Mouse (Mus musculus): ENCODE data around the gene Srp72.

Srp72 gene

DNA sequence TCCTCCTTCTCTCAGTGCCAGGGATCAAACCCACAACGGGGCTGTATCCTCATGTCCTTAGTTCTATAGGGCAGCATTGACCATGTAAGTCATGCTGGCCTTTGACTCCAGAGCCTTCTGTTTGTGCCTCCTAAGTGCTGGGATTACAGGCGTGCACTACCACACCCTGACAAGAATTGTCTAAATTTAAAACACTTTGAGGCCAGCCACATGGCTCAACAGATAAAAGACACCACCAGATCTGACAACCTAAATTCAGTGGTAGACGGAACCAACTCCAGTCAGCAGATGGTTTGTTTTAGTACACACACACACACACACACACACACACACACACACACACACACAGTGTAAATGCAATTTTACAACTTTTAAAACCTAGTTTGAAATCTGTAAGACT is 53.6 kb downstream of the Srp72 start:
- in situ Hi-C loops (cut with MboI; ENCODE audit: low pct_unique_long_range_greater_than_20kb in 1 of 2, low sequenced_read_pairs in 2 of 2, unreplicated experiment in 1 of 2), result loop anchor here in 1 of 2 experiments (25.0 kb wide), 1 partner anchor 184 kb away; the partner anchor contains the start of gene Spink2

DNA sequence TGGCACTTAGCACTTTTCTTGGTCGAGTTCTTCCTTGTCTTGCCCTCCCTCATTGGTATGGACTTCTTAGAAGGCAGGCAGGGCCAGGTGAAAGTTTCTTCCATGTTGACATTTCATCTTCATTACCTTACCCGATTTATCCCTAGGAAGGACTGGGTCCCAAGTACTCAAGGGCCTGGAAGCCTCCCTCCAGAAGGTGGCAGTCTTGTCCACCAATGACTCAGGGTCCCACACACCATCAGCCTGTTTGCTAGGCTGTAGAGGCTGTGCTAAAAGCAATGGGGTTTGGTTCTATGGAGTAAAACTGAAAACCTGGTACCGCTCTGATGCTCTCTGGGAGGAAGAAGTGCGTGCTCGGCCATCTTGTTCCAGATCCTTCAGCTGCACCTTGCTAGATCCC is 55.3 kb downstream of the Srp72 start:
- in situ Hi-C loops (cut with MboI; ENCODE audit: low pct_unique_long_range_greater_than_20kb in 1 of 2, low sequenced_read_pairs in 2 of 2, unreplicated experiment in 1 of 2), result loop anchor here in 1 of 2 experiments (25.0 kb wide), 1 partner anchor 183 kb away; the partner anchor contains the start of gene Spink2

DNA sequence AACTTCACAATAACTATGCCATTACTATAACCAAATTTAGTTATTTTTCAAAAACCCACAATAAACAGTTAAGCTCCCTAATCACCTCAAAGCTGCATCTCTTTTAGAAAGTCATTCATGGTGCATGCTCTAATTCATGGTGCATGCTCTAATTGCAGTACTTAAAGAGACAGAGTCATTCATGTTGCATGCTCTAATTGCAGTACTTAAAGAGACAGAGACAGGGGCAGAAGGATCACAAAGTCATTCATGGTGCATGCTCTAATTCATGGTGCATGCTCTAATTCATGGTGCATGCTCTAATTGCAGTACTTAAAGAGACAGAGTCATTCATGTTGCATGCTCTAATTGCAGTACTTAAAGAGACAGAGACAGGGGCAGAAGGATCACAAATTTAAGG is 60.6 kb downstream of the Srp72 start:
- in situ Hi-C loops (cut with MboI; ENCODE audit: low pct_unique_long_range_greater_than_20kb in 1 of 2, low sequenced_read_pairs in 2 of 2, unreplicated experiment in 1 of 2), result loop anchor here in 1 of 2 experiments (25.0 kb wide), 1 partner anchor 177 kb away; the partner anchor contains the start of gene Spink2

DNA sequence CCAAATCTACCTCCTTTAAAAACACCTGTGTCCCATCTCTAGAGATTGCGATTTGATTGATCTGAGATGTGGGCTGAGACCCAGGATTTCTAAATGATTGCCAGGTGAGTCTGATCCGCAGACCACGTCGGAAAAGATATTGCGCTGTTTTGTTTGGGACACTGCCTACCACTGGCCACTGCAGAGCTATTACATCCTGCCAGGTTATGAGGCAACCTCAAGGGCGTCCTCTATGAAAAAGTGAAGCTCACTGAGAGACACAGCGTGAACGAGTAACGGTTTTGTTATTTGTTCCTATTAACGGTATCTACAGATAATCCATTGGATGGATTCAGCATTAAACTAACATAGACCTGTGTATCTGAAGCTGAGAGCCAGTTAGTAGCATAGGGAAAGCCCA is 64.0 kb downstream of the Srp72 start:
- in situ Hi-C loops (cut with MboI; ENCODE audit: low pct_unique_long_range_greater_than_20kb in 1 of 2, low sequenced_read_pairs in 2 of 2, unreplicated experiment in 1 of 2), result loop anchor here in 1 of 2 experiments (25.0 kb wide), 1 partner anchor 174 kb away; the partner anchor contains the start of gene Spink2

DNA sequence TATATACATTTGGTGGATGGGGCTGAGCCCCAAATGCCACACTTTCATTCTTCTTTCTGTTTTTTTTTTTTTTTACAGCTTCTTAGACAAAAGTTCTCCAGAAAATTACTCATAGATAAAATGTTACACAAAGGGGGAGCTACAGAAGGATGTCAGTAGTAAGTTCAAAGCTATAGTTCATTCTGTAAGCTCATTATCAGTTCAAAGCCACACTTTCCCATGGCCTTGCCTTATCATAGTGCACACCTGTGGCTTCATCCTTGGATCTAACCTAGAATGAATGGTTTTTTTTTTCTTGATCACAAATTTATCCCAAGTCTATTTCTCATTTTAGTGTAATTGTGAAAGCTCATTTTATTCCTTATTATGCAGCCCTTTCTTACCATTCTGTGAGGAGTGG is 64.9 kb downstream of the Srp72 start:
- in situ Hi-C loops (cut with MboI; ENCODE audit: low pct_unique_long_range_greater_than_20kb in 1 of 2, low sequenced_read_pairs in 2 of 2, unreplicated experiment in 1 of 2), result loop anchor here in 1 of 2 experiments (25.0 kb wide), 1 partner anchor 173 kb away; the partner anchor contains the start of gene Spink2

DNA sequence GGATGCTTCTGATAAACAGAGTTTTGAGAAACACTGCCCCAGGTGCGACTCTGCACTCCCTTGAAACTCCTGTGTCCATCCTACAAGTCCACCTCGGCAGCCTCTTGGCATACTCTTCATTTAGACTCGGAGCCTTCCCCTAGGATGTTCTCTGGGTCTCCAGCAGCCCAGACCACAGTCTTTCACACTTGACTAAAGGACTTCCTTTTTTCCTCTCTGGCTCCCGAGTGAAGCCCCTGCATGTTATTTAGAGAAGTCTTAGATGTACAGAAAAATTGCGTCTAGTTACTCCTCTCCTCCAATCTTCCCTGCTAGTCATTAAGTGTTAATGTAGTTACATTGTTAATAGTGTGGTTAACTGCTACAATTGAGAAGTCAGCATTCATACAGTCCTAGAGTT is 69.9 kb downstream of the Srp72 start:
- in situ Hi-C loops (cut with MboI; ENCODE audit: low pct_unique_long_range_greater_than_20kb in 1 of 2, low sequenced_read_pairs in 2 of 2, unreplicated experiment in 1 of 2), result loop anchor here in 1 of 2 experiments (25.0 kb wide), 1 partner anchor 168 kb away; the partner anchor contains the start of gene Spink2

Data from mouse embryonic stem cell (cell line).